Mouse (Mus musculus) left cerebral cortex, adult 9 months (tissue): Measurements from ENCODE around the gene Dusp11.
A peak's percentile ranks its signal among the peaks of the same experiment; 100 is the strongest.
"Not testable (repeated sequence)": the region's sequence is repeated elsewhere in the genome, so short reads cannot be mapped to it uniquely, and the experiment has no call there.

Experiments used
- DNase-seq, 2 experiments: peaks; one replicate each; pipeline ENCODE4 v3.0.0; 2022; ENCODE audit warnings: low spot score in 2 of 2

The Dusp11 gene

DNA sequence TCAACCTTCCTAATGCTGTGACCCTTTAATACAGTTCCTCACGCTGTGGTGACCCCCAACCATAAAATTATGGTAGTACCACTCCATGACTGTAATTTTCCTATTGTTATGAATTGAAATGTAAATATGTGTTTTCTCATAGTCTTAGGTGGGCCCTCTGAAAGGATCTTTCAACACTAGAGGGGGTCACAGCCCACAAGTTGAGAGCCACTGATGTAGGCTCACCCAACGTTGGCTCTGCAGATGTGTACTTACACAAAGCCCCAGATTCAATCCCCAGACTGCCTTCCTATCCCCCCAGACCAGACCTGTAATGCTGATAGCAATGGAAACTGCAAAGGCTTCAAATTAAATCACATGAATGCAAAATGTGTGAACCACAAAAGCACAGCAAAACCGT is 25.8 kb downstream of the Dusp11 start:
- DNase-seq, result no peak

DNA sequence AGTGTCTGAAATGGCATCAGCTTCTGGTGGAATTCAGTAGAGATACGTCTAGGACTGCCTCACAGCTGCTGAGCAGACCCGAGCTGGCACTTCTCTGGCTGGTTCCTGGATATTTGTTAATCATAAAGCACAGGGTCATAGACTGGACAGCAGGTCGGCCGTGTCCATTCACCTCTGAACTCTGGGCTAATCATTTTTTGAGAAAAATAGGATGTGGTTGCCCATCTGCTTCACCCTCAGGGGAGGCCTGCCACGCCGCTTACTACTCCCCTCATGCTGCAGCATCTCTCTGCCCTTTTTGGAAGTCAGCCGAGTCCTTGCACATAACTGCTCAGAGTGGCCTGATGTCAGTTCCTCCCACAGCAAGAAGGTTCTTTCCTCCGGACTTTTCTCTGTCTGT is 27.4 kb downstream of the Dusp11 start:
- no peak for DNase-seq

DNA sequence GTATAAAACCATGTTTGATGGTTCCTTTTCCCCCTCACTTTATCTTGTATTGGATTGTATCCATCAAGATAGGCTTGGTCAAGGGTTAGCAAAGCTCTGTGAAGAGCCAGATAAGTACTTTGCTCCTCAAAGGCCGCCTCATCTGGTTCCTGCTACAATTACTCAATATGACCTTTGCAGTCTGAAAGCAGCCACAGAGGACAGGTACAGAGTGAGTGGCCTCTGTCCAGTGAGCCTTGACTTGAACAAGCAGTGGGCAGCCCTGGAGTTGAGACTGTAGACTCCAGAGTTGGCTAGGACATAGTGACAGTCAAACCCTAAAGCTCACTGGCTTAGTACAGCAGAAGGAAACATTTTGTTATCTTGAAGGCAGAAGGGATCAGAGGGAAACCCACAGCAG is 32.2 kb downstream of the Dusp11 start:
- no peak for DNase-seq

DNA sequence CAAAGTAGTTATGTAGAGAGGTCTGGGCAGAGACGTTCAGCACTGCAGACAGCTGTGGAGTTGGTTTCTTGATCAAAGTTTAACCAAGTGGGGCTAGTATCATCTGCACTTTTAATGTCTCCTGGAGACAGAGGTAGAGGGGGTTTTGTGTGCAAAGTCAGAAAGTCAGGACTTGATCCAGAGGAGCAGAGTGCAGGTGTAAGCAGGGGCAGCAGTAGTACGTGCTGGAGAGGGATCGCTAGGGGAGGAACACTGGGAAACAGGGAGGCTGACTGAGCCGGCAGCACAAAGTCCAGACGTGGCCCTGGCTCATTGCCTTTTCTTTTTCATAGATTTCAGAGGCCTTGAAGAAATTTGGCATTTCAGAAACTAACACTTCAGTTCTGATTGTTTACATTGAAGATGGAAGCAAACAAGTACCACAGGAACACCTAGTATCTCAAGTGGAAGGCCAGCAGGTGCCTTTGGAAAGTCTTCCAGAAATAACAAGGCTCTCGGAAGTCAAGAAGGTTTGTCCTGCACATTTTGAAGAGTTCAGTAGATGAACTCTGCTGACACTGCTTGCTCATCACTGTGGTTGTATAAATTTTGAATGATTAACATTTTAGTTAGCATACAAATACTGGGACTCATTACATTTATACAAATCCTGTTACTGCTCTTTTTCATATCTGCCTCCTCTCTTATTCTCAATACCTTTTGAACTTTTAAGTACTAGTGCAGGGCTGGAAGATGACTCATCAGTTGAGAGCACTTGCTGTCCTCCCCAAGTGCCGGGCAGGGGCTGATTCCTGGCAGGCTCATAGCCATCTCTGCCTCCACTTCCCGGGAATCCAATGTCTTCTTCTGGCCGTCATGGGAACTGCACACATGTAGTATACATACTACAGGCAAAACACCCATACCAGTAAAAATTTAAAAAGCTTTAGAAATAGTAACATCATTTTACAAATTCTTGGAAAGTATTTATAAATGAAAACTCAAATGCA is 33.7 kb downstream of the Dusp11 start:
- no peak for DNase-seq

DNA sequence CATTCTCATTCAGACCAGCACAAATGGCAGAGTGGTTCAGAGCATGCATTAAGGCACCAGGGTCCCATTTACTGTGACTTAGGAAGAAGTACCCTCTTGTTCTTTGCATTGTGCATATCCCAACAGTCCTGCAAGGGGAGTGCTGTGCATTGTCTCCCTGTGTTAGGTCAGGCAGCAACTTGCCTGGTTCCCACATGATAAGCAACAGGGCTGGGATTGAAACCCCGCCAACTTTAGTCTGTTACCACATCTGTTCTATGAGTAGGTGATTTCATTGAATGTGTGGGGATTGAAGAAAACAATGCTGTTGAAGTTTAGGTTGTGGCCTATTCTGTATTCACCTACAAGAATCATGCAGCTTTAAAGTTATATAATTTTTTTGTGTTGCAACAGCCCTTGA is 34.8 kb downstream of the Dusp11 start:
- no peak for DNase-seq

DNA sequence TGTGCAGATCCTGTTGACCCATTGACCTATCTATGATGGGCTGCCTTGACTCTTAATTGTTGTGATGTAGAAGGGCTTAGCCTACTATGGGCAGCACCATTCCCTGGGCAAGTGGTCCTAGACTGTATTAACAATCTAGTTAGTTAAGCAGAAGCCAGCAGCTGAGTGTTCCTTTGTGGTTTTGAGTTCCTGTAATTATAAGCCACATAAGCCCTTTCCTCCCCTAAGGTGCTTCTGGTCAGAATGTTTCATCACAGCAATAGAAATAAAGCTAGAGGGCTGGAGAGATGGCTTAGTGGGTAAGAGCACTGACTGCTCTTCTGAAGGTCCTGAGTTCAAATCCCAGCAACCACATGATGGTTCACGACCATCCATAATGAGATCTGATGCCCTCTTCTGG is 37.8 kb downstream of the Dusp11 start:
- DNase-seq, result no peak

DNA sequence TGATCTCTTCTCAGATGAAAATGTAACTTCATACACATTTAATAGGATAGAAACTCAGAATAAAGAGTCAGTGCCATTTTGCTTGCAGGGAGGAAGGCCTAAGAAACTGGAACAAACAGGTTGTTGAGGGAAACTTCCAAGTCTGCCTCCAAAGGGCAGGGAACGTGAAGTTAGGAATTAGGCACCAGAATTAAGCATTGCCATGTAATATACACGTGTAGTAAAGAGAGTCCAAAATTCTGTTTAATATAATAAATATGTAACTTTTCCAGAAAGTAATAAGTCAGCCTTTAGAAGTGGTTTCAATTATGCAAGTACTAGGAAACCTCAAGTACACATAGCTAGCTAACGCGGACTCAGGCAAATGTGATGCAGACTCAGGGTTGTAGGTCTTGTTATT is 42.1 kb downstream of the Dusp11 start:
- no peak for DNase-seq

DNA sequence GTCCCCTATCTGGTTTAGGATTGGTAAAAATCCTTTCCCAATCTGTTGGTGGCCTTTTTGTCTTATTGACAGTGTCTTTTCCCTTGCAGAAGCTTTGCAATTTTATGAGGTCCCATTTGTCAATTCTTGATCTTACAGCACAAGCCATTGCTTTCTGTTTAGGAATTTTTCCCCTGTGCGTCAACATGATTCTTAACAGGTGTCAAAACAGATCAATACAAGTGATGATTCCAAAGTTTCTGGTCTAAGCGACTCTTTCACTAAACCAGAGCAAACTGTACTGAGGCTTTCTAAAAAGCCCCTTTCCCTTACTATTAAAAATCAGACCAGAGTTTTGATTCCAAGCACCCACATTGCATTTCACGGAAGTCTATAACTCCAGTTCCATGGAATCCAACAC is 43.1 kb downstream of the Dusp11 start:
- not testable (repeated sequence) for DNase-seq

DNA sequence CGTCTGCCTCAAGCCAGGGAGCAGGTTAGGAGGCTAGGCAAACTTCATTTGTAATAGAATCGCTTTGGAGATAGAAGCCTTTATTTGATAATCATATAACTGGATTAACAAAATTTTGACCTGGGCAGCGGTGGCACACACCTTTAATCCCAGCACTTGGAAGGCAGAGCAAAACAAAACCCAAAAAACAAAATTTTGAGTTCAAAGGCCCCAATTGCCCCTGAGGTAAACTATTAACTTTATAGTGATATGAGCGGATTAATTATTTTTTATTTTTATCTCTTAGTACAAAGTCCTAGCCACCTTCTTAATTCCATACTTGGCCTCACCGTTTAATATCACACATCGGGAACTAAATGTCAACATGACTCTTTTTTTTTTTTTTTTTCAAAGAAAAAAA is 44.9 kb downstream of the Dusp11 start:
- DNase-seq, result no peak

DNA sequence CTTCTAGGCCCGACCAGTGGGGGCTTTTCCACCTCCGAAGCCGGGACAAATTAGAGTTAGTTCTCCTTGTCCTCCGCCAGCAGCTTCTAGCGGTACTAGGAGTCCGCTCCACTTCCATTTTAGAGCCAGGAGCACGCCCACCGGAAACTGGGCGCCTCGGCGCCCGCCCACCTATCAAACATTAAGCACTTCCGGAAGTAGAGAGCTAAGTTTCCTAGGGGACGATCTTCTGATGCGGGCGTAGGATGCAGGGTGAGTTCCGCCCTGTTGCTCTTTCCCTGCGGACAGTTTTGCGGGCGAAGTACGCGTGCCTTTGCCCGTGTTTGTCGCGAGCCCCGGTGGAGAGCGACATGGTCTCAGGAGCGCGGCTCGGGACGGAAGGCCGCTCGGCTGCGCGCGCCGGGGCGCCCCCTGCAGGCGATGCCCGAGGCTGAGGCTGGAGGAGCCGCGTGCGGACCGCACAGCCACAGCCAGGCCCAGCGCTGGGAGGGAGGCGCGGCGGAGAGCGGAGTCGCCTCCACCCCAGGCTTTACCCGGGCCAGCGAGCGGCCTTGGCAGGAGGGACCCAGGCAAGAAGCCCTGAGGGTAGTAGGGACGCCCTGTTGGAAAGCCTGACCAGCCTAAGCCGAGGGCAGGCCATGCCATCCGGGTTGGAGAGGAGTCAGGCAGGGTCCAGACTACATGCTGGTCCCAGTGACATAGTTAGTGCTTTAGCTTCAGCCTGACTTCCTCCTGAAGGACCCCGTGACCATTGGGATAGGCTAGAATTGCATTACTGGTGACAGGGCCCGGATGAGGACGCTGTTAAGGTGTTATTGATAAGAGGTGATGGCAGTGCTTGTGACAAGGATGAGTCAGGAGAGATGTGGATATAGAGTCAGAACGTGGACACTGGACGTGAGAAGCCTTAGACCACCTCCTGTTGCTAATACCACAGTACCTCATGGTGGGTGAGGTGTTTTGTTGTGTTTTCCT is 45.6 kb downstream of the Dusp11 start, which contains the start of gene Nat8f1:
Gene Nat8f1 (minus strand): TSS at position 149 of the 975 bp plus-strand sequence.
- peak; percentile 76 to 92 for DNase-seq

DNA sequence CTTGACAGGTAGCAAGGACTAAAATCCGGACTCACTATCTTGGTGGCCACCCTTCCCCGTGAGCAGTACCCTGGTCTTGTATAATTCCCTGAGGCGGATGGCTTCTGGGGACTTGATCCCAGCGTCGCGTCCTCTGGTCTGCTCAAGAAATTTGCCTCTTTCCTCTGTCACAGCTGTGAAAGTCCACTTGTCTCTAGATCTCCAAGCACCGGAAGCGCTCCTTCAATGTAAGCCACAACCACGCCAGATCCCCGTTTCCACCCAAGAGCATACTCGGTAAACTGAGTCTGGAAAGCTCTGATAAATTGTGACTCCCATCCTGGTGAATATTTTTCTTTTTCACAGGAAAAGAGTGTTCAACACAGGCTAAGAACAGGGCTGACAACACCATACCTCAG is 46.3 kb downstream of the Dusp11 start:
- DNase-seq, result no peak

DNA sequence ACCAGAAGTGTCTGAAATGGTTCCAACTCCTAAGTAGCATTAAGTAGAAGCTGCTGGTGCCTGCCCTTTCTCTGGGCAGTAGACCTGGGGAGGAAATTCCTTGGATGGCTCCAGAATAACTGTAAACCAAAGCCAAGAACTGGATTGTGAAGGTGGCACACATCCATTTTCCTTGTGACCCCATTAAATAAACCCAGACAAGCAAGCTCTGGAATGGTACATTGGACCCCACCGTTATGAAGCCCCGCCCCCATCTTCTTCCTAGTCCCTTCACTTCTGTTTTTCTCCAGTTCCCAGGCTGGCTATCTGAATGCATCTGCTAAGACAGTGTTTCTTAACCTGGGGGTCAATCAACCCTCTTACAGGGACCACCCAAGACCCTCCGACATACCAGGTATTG is 49.9 kb downstream of the Dusp11 start, which contains the start of gene Tprkb:
Gene Tprkb (plus strand): TSS at position 279 of the 400 bp plus-strand sequence.
- DNase-seq, result no peak

DNA sequence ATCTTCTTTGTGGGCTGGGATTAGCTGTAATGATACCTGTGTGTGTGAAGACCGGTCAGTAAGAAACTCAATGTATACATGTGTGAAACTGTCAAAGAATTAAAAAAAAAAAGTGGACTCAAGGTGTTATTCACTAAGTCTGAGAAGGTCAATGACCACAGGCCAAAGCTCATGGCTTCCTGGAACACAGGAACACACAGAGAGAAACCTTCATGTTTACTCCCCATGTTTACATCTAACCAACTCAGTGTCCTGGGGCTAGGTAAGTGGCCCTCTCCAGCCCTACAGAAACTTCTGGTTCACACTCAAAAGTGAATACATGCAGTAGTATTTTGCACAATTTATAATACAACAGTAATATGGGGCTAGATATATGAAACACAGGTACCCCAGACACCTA is 51.8 kb downstream of the Dusp11 start:
- DNase-seq, result no peak

DNA sequence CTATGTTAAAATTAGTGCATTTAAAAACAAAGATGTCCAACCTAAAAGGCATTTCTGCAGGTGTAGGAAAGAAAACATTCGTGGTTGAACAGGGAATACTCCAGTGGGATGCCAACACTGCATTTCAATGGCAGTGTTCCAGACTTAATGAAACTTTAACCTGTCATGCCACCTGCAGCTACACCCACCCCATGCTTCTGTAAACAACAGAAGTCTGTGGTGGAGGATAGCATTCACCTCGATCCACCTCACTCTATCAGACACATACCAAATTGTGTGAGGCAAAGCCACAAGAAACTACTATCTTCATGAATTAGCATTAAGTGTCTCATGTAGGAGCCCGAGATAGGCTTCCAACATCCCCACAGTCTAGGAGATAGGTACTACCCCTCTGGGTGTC is 53.1 kb downstream of the Dusp11 start:
- DNase-seq, result no peak

DNA sequence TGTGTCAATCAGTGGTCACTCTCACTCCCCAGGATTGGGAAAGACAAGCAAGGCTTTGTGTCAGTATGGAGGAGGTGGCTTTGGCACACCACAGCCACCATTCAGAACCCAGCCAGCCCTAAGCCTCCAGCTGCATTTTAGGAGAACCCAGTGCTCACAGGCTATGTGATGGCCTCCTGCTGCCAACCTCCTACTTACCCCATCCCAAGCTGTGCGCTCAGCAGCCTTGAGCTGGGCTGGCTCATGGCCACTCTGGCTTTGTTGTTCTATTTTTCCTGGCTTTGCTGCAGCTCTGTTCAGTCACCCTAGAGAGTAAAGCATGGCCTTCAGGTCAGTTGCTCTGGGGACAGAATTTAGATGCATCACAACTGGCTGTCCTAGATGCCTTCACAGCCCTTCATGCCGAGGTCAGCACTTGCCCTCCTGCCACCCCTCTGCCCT is 54.5 kb downstream of the Dusp11 start:
- DNase-seq, result peak; percentile 77 to 78

DNA sequence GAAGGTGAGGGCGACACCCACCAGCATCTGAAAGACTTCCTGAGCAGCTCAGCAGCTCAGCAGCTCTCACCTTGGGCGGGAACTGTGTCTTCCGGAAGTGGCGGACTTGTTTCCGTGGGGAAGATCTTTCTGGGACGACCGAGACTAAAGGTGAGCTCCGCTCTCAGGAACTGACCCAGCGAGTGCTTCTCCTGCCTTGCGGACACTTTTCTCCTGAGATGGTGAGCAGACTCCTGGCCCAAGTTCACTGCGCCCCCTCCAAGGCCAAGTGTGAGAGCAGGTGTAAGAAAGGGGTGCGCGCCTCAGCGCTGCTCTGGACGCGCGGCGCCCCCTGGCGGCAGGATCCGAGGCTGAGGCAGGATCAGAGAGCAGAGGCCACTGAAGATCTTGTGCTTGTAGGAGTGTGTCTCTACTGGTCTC is 56.8 kb downstream of the Dusp11 start, which contains the start of gene Nat8f4:
Gene Nat8f4 (minus strand): TSS at position 243 of the 420 bp plus-strand sequence.
- DNase-seq, result peak; percentile 64 to 88

DNA sequence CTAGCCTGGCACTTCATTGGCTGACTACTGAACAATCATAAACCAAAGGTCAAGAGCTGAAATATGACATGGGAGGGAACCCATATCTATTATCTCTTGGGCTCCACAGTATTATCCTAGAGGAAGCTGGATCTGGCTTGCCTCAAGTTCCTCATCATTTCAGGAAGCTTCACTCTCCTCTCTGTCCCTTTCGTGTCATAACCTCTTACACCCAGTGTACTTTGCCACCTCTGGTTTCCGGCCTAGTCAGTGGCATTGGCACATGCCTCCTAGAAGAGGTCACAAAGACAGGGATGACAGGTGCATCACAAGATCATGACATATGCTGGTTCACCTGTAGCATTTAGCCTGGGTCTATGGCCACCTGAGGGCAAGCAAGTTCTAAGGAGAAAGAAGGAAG is 59.2 kb downstream of the Dusp11 start:
- no peak for DNase-seq

DNA sequence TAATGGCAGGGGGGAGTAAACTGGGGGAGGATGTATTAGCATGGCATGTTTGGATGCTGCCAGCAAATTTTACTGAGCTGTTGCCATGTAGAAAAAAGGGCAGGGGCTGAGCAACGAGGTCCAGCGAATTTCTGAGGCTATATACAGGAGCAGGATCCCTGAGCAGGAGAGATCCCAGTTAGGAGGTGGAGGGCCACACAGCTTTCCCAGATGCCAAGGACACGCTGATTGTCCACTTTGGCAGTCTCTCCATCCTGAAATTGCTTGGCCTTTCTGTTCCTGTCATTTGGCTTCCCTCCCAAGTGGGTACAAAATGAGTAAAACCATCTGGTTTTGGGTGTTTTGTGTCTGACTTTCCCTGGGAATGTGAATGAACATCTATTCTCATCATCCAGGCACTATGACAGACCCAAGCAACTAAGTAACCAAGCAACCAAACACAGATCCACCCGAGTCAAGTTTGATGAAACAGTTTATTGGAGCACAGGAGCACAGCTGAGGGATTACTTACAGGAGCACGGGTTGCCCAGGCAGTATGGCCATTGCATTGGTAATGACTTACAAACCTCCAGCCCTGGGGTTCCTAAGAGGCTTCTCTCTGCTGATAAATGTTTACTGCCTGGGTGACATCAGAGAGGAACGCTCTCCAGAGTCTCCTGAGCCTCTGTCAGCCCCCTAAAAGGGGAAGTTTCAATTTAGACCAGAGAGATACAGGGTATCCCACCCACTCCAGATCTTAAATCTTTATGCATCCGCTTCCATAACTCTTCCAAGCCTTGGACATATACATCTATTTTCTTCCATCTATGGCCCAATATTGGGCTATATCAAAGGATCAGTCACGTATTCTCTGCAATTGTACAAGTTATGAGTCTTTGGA is 62.6 kb downstream of the Dusp11 start:
- not testable (repeated sequence) for DNase-seq

DNA sequence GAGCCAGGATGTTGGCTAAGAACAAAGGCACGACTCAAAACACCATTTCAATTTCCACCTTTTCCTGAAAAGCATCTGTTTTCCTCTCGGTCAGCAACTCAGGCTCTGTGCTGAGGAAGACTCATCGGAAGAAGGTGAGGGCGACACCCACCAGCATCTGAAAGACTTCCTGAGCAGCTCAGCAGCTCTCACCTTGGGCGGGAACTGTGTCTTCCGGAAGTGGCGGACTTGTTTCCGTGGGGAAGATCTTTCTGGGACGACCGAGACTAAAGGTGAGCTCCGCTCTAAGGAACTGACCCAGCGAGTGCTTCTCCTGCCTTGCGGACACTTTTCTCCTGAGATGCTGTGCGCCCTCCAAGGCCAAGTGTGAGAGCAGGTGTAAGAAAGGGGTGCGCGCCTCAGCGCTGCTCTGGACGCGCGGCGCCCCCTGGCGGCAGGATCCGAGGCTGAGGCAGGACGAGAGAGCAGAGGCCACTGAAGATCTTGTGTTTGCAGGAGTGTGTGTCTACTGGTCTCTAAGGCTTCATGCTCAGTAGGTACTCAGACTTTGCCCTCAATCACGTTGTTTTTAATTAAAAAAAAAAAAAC is 66.3 kb downstream of the Dusp11 start:
- not testable (repeated sequence) for DNase-seq
